Mouse (Mus musculus): ENCODE results near the gene Sel1l3.

DNA sequence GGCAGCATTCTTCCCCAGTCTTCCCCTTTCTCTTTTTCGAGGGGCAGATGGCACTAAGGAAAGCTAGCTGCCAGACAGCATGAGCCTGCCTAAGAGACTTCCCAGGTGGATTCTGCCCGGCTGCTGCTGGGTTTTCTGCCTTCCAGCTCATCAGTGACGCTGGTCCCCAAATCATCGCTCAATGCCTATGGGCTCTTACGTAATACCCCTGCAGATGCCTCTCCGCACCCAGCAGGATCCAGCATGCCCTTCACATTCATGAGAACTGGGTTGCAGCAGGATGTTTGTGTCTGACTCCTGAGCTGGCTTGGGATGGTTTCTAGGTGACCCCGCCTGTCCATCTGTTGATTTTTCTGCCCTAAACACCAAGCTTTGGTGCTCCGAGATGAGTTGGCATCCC is 75.7 kb downstream of the Sel1l3 start:
- TF ChIP-seq CTCF (IDR thresholded peaks at IDR 0.05 in 2 of 3, conservative IDR thresholded peaks at IDR 0.05 in 1 of 3; ENCODE audit: control insufficient read depth in 1 of 3, insufficient read depth in 1 of 3, low read depth in 2 of 3, low read length in 3 of 3, poor library complexity in 1 of 3, severe bottlenecking in 1 of 3) (no peak), ZNF384 (IDR thresholded peaks at IDR 0.05; ENCODE audit: low read depth, low read length) (no peak), UBTF (IDR thresholded peaks at IDR 0.05; ENCODE audit: borderline replicate concordance, insufficient read depth, low read depth, low read length) (no peak), ZMIZ1 (IDR thresholded peaks at IDR 0.05; ENCODE audit: low read depth, low read length) (no peak), ELF1 (IDR thresholded peaks at IDR 0.05; ENCODE audit: low read depth, low read length) (no peak), GATA1 (IDR thresholded peaks at IDR 0.05; ENCODE audit: low read depth, low read length) (no peak), POLR2AphosphoS5 (IDR thresholded peaks at IDR 0.05; ENCODE audit: borderline replicate concordance, low read depth, low read length) (no peak), POLR2A (IDR thresholded peaks at IDR 0.05; ENCODE audit: control insufficient read depth in 1 of 2, insufficient read depth in 1 of 2, low read depth in 1 of 2, low read length in 2 of 2, poor library complexity in 1 of 2) (no peak), MAFK (IDR thresholded peaks at IDR 0.05; ENCODE audit: borderline replicate concordance, low read depth, low read length) (no peak)

All from MEL (cell line).